Mouse (Mus musculus) C2C12 (cell line): Measurements from ENCODE around the gene Cept1. TPM values are rescaled to one million over a fixed set of nuclear protein-coding genes. Genes with fewer than 3 reads are reported as not detected.

Experiments used
- polyA plus RNA-seq: library from polyadenylated mRNA; unstranded; fragments of >200 nt; fragmentation: generic; extraction: Trizol; gene quantifications from one replicate; pipeline ENCODE4 v1.2.1, GENCODE M21; 2012; ENCODE audit warnings: missing spikeins

Cept1 gene
- polyA plus RNA-seq, 1 experiment: 21.1 TPM

Other genes starting within 250 kb of the Cept1 start
- gene Chil6, start 141.6 kb downstream of the Cept1 start, polyA plus RNA-seq: not detected
- gene Dennd2d, start 65.4 kb downstream of the Cept1 start, polyA plus RNA-seq: 0.23 TPM
- 17.7 TPM for gene Dram2, start within 50 bp of the Cept1 start, polyA plus RNA-seq
- gene Lrif1, start 137.2 kb upstream of the Cept1 start, polyA plus RNA-seq: 7.5 TPM
- gene Cd53, start 242.3 kb upstream of the Cept1 start, polyA plus RNA-seq: 4.3 TPM